Mouse (Mus musculus) MEL (cell line): ENCODE measurements around the gene Il10. TPM values are rescaled to one million over a fixed set of nuclear protein-coding genes. Genes with fewer than 3 reads are reported as not detected.

Experiments used
- DNase-seq: peaks from one replicate; pipeline ENCODE4 v3.0.0; 2011; ENCODE audit warnings: low read depth, low spot score
- H3K27ac ChIP-seq: 2 replicates; pipeline ENCODE4 v1.5.1; 2012; ENCODE audit warnings: low read depth, mild to moderate bottlenecking, control low read depth, low read length, moderate library complexity; ENCODE audit not compliant: control insufficient read depth
- H3K27me3 ChIP-seq, 2 experiments: fragments of 150-350 bp in 1 of 2; sonication (generic) in 1 of 2; 2 replicates each; pipeline ENCODE4 v1.6.1; 2012; ENCODE audit warnings: low read length in 2 of 2, mild to moderate bottlenecking in 2 of 2, improper control_type of control experiment in 1 of 2, moderate library complexity in 1 of 2; ENCODE audit not compliant: insufficient read depth in 2 of 2, control insufficient read depth in 1 of 2
- H3K36me3 ChIP-seq, 2 experiments: 2 replicates each; pipeline ENCODE4 v1.6.1; 2012 to 2014; ENCODE audit warnings: low read length in 2 of 2, improper control_type of control experiment in 1 of 2, inconsistent platforms in 1 of 2, mild to moderate bottlenecking in 1 of 2; ENCODE audit not compliant: insufficient read depth in 2 of 2, control insufficient read depth in 1 of 2
- H3K4me1 ChIP-seq, 2 experiments: fragments of 150-350 bp in 1 of 2; sonication (generic) in 1 of 2; 2 replicates each; pipeline ENCODE4 v1.6.1; 2012; ENCODE audit warnings: low read length in 2 of 2, improper control_type of control experiment in 1 of 2, mild to moderate bottlenecking in 1 of 2; ENCODE audit not compliant: insufficient read depth in 2 of 2, control insufficient read depth in 1 of 2
- H3K4me3 ChIP-seq, 2 experiments: fragments of 150-350 bp in 1 of 2; sonication (generic) in 1 of 2; 2 replicates each; pipeline ENCODE4 v1.5.1; 2012; ENCODE audit warnings: low read depth in 2 of 2, low read length in 2 of 2, mild to moderate bottlenecking in 2 of 2, moderate library complexity in 2 of 2, control low read depth in 1 of 2, improper control_type of control experiment in 1 of 2; ENCODE audit not compliant: control insufficient read depth in 1 of 2, insufficient read depth in 1 of 2
- H3K79me2 ChIP-seq: 2 replicates; pipeline ENCODE4 v1.6.1; 2012; ENCODE audit warnings: mild to moderate bottlenecking, low read length, moderate library complexity; ENCODE audit not compliant: control insufficient read depth, poor library complexity, insufficient read depth
- H3K9ac ChIP-seq: 2 replicates; pipeline ENCODE4 v1.6.1; 2012; ENCODE audit warnings: low read depth, mild to moderate bottlenecking, control low read depth, low read length, moderate library complexity; ENCODE audit not compliant: control insufficient read depth, poor library complexity, severe bottlenecking
- H3K9me3 ChIP-seq: fragments of 150-350 bp; sonication (generic); replicated peaks from 2 replicates; pipeline ENCODE4 v1.6.1; 2012; ENCODE audit warnings: mild to moderate bottlenecking, low read length, improper control_type of control experiment, moderate library complexity; ENCODE audit not compliant: insufficient read depth
- CTCF ChIP-seq, 3 experiments: IDR thresholded peaks in 2 of 3; conservative IDR thresholded peaks in 1 of 3; 2 replicates each; pipeline ENCODE4 v1.5.1; 2011 to 2012; ENCODE audit warnings: low read length in 3 of 3, low read depth in 2 of 3, mild to moderate bottlenecking in 2 of 3, improper control_type of control experiment in 1 of 3, inconsistent platforms in 1 of 3, mixed read lengths in 1 of 3, moderate library complexity in 1 of 3; ENCODE audit not compliant: control insufficient read depth in 1 of 3, insufficient read depth in 1 of 3, poor library complexity in 1 of 3, severe bottlenecking in 1 of 3
- ELF1 ChIP-seq: IDR thresholded peaks from 2 replicates; pipeline ENCODE4 v1.6.1; 2014; ENCODE audit warnings: low read depth, mild to moderate bottlenecking, inconsistent platforms, low read length, improper control_type of control experiment, moderate library complexity
- EP300 ChIP-seq, 2 experiments: IDR thresholded peaks; 2 replicates each; pipeline ENCODE4 v1.6.1; 2011; ENCODE audit warnings: improper control_type of control experiment in 2 of 2, low read length in 2 of 2, low read depth in 1 of 2, mild to moderate bottlenecking in 1 of 2
- ETS1 ChIP-seq: IDR thresholded peaks from 2 replicates; pipeline ENCODE4 v1.6.1; 2012; ENCODE audit warnings: low read depth, mild to moderate bottlenecking, inconsistent platforms, low read length, improper control_type of control experiment, moderate library complexity
- KAT2A ChIP-seq: conservative IDR thresholded peaks from 2 replicates; pipeline ENCODE4 v1.6.1; 2012; ENCODE audit warnings: low read depth, low read length, improper control_type of control experiment, inconsistent platforms
- MAFK ChIP-seq: IDR thresholded peaks from 2 replicates; pipeline ENCODE4 v1.6.1; 2011; ENCODE audit warnings: low read depth, mild to moderate bottlenecking, low read length, improper control_type of control experiment, borderline replicate concordance
- MAX ChIP-seq: IDR thresholded peaks from 2 replicates; pipeline ENCODE4 v1.6.1; 2011; ENCODE audit warnings: low read length, improper control_type of control experiment
- MEF2A ChIP-seq: IDR thresholded peaks from 2 replicates; pipeline ENCODE4 v1.6.1; 2014; ENCODE audit warnings: low read depth, mild to moderate bottlenecking, inconsistent platforms, low read length, improper control_type of control experiment; ENCODE audit not compliant: poor library complexity, insufficient replicate concordance, severe bottlenecking; ENCODE audit errors: extremely low read depth
- MYB ChIP-seq: IDR thresholded peaks from 2 replicates; pipeline ENCODE4 v1.6.1; 2011; ENCODE audit warnings: mild to moderate bottlenecking, low read depth, low read length, improper control_type of control experiment
- MYC ChIP-seq: IDR thresholded peaks from 2 replicates; pipeline ENCODE4 v1.6.1; 2011; ENCODE audit warnings: low read depth, mild to moderate bottlenecking, low read length, improper control_type of control experiment, moderate library complexity
- NELFE ChIP-seq: IDR thresholded peaks from 2 replicates; pipeline ENCODE4 v1.6.1; 2011; ENCODE audit warnings: low read depth, low read length, improper control_type of control experiment
- POLR2A ChIP-seq, 2 experiments: IDR thresholded peaks; 2 replicates each; pipeline ENCODE4 v1.6.1; 2011 to 2012; ENCODE audit warnings: low read length in 2 of 2, mild to moderate bottlenecking in 2 of 2, control low read depth in 1 of 2, improper control_type of control experiment in 1 of 2, low read depth in 1 of 2, moderate library complexity in 1 of 2; ENCODE audit not compliant: control insufficient read depth in 1 of 2, insufficient read depth in 1 of 2, poor library complexity in 1 of 2
- POLR2AphosphoS2 ChIP-seq: IDR thresholded peaks from 2 replicates; pipeline ENCODE4 v1.6.1; 2011; ENCODE audit warnings: low read length, improper control_type of control experiment
- RAD21 ChIP-seq: IDR thresholded peaks from 2 replicates; pipeline ENCODE4 v1.6.1; 2011; ENCODE audit warnings: mild to moderate bottlenecking, low read depth, low read length, improper control_type of control experiment
- RCOR1 ChIP-seq: IDR thresholded peaks from 2 replicates; pipeline ENCODE4 v1.6.1; 2012; ENCODE audit warnings: low read depth, mild to moderate bottlenecking, inconsistent platforms, low read length, improper control_type of control experiment
- SIN3A ChIP-seq: IDR thresholded peaks from 2 replicates; pipeline ENCODE4 v1.6.1; 2012; ENCODE audit warnings: low read length, improper control_type of control experiment, inconsistent platforms
- SMC3 ChIP-seq: IDR thresholded peaks from 2 replicates; pipeline ENCODE4 v1.6.1; 2011; ENCODE audit warnings: low read depth, low read length, improper control_type of control experiment
- TAL1 ChIP-seq: IDR thresholded peaks from 2 replicates; pipeline ENCODE4 v1.6.1; 2012; ENCODE audit warnings: mild to moderate bottlenecking, inconsistent platforms, low read length, moderate library complexity, mixed read lengths
- TCF12 ChIP-seq: IDR thresholded peaks from 2 replicates; pipeline ENCODE4 v1.6.1; 2014; ENCODE audit warnings: low read depth, mild to moderate bottlenecking, inconsistent platforms, low read length, improper control_type of control experiment, moderate library complexity
- UBTF ChIP-seq: IDR thresholded peaks from 2 replicates; pipeline ENCODE4 v1.6.1; 2012; ENCODE audit warnings: low read depth, mild to moderate bottlenecking, inconsistent platforms, low read length, improper control_type of control experiment, moderate library complexity, borderline replicate concordance; ENCODE audit not compliant: insufficient read depth
- USF1 ChIP-seq: IDR thresholded peaks from 2 replicates; pipeline ENCODE4 v1.6.1; 2014; ENCODE audit warnings: low read depth, mild to moderate bottlenecking, inconsistent platforms, low read length, improper control_type of control experiment, moderate library complexity
- ZC3H11A ChIP-seq: IDR thresholded peaks from 2 replicates; pipeline ENCODE4 v1.6.1; 2012; ENCODE audit warnings: low read depth, mild to moderate bottlenecking, inconsistent platforms, low read length, improper control_type of control experiment
- ZMIZ1 ChIP-seq: IDR thresholded peaks from 2 replicates; pipeline ENCODE4 v1.6.1; 2012; ENCODE audit warnings: low read depth, mild to moderate bottlenecking, inconsistent platforms, low read length, improper control_type of control experiment, moderate library complexity
- ZNF384 ChIP-seq: IDR thresholded peaks from 2 replicates; pipeline ENCODE4 v1.6.1; 2012; ENCODE audit warnings: low read depth, mild to moderate bottlenecking, inconsistent platforms, low read length, improper control_type of control experiment
- polyA plus RNA-seq, 2 experiments: library from polyadenylated mRNA; stranded (reverse) in 1 of 2; unstranded in 1 of 2; fragments of >175 nt in 1 of 2; fragments of >200 nt in 1 of 2; gene quantifications; 2 replicates each; pipeline versions ENCODE4 v1.2.1 to v1.2.4; 2012; ENCODE audit warnings: low replicate concordance in 2 of 2, low read depth in 1 of 2; ENCODE audit not compliant: insufficient read length in 2 of 2, insufficient read depth in 1 of 2, missing spikeins in 1 of 2
- total RNA-seq: library from RNA; depleted of rRNA; stranded (reverse); fragments of 300-350 nt; gene quantifications from 2 replicates; pipeline ENCODE4 v1.2.3, GENCODE M21; 2012

The Il10 gene
- total and polyA plus RNA-seq, 3 experiments = not detected

DNA sequence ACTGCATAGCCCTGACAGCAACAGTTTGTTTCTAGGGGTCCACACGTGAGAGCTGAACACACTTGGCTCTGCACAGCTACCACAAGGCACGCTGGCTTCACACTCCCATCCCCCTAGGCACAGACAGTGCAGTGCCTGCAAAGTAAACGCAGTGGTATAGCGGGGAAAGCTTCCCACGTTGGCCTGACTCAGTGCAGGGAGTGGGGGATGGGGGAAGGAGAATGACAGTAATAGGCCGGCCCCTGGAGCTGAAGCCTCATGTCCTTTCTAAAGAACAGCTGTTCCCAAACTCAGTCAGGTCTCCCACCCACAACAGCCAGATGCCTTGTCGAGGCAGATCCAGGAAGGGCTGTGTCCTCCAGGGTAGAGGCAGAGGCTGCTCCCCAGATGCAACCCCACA lies 31.4 kb downstream of the Il10 start:
- no peak for DNase-seq
- Histone ChIP-seq H3K27ac (no peak overlapping the region), H3K9ac (no peak overlapping the region), H3K79me2 (no peaks in the 10 kb centered on the region), H3K4me3 (no peak overlapping the region), H3K36me3 (no peaks in the 10 kb centered on the region), H3K4me1 (no peaks in the 10 kb centered on the region), H3K9me3 (no peaks in the 10 kb centered on the region), H3K27me3 (no peaks in the 10 kb centered on the region)
- no peak for TF ChIP-seq POLR2A (IDR thresholded peaks at IDR 0.05; ENCODE audit: control insufficient read depth in 1 of 2, insufficient read depth in 1 of 2, low read depth in 1 of 2, low read length in 2 of 2, poor library complexity in 1 of 2)
- no peak for TF ChIP-seq ZC3H11A
- TF ChIP-seq KAT2A = no peak
- TF ChIP-seq TCF12 = no peak
- TF ChIP-seq MAX = no peak
- TF ChIP-seq NELFE = no peak
- no peak for TF ChIP-seq CTCF (IDR thresholded peaks at IDR 0.05 in 2 of 3, conservative IDR thresholded peaks at IDR 0.05 in 1 of 3; ENCODE audit: control insufficient read depth in 1 of 3, insufficient read depth in 1 of 3, low read depth in 2 of 3, low read length in 3 of 3, poor library complexity in 1 of 3, severe bottlenecking in 1 of 3)
- no peak for TF ChIP-seq MAFK
- no peak for TF ChIP-seq UBTF
- no peak for TF ChIP-seq MYB
- TF ChIP-seq RCOR1 = no peak
- TF ChIP-seq TAL1 = no peak
- no peak for TF ChIP-seq RAD21
- no peak for TF ChIP-seq MYC
- no peak for TF ChIP-seq SMC3
- no peak for TF ChIP-seq SIN3A

DNA sequence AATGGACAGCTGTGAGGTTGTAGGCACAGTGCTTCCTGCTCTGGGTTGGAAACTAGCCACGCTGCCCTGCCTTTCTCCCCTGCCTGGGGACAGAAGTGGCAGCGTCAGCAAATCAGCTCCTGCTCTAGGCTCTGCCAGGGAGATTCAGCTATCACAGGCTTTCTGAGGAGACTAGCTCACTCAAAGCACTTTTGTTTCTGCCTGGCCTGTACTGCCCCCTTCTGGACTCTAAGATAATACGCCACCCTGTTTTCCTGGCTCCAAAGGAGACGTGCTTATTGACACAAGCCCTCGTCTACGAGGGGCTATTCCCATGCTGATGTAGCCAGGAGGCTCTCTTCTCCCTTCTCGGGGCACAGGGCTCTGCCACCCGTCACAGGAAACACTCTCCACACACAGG lies 33.6 kb downstream of the Il10 start:
- no peaks in the 10 kb centered on the region for H3K9me3 ChIP-seq
- no peaks in the 10 kb centered on the region for H3K4me1 ChIP-seq
- TF ChIP-seq EP300 (IDR thresholded peaks at IDR 0.05; ENCODE audit: low read depth in 1 of 2, low read length in 2 of 2) (no peak), USF1 (no peak), POLR2AphosphoS2 (no peak), RAD21 (peak; percentile 65), MAX (no peak), ZC3H11A (peak; percentile 27; the same call in 1 of the 2 replicates), SMC3 (peak; percentile 51), ETS1 (no peak), MEF2A (no peak), CTCF (IDR thresholded peaks at IDR 0.05 in 2 of 3, conservative IDR thresholded peaks at IDR 0.05 in 1 of 3; ENCODE audit: control insufficient read depth in 1 of 3, insufficient read depth in 1 of 3, low read depth in 2 of 3, low read length in 3 of 3, poor library complexity in 1 of 3, severe bottlenecking in 1 of 3) (peak; percentile 57 to 75 (median 61)), ZNF384 (no peak), ZMIZ1 (no peak), ELF1 (no peak)
- H3K79me2 ChIP-seq = no peaks in the 10 kb centered on the region
- no peak overlapping the region for H3K9ac ChIP-seq
- no peaks in the 10 kb centered on the region for H3K36me3 ChIP-seq
- no peaks in the 10 kb centered on the region for H3K27me3 ChIP-seq
- peak; percentile 71 for DNase-seq
- no peak overlapping the region for H3K27ac ChIP-seq
- no peak overlapping the region for H3K4me3 ChIP-seq
